Mouse (Mus musculus) liver, embryonic 14.5 days (tissue): Measurements from ENCODE around the gene Stard13. TPM values are rescaled to one million over a fixed set of nuclear protein-coding genes. Genes with fewer than 3 reads are reported as not detected.
A peak's percentile ranks its signal among the peaks of the same experiment; 100 is the strongest.

Source experiments
- ATAC-seq: fragments of 200-750 bp; cut with Nextera tagmentation; 2 replicates; pipeline ENCODE4 v1.8.0; 2017; ENCODE audit warnings: moderate number of reproducible peaks, mild to moderate bottlenecking, moderate library complexity; ENCODE audit not compliant: insufficient read depth
- DNase-seq, 3 experiments: peaks; one replicate each; pipeline ENCODE4 v3.0.0-alpha.2; 2012 to 2013; ENCODE audit warnings: low read depth in 3 of 3, low spot score in 3 of 3
- H3K27ac ChIP-seq: fragments of 300-500 bp; sonication (generic); 2 replicates; pipeline ENCODE4 v1.5.1; 2014; ENCODE audit warnings: moderate library complexity, mild to moderate bottlenecking, control low read depth, inconsistent platforms
- H3K27me3 ChIP-seq: fragments of 300-500 bp; sonication (generic); 2 replicates; pipeline ENCODE4 v1.6.1; 2014; ENCODE audit warnings: mild to moderate bottlenecking, low read length, moderate library complexity; ENCODE audit not compliant: control insufficient read depth, insufficient read depth
- H3K36me3 ChIP-seq: fragments of 300-500 bp; sonication (generic); replicated peaks from 2 replicates; pipeline ENCODE4 v1.6.1; 2014; ENCODE audit warnings: low read depth; ENCODE audit not compliant: control insufficient read depth, insufficient read depth
- H3K4me1 ChIP-seq, 2 experiments: fragments of 200-500 bp in 1 of 2; fragments of 300-500 bp in 1 of 2; sonication (generic) in 1 of 2; replicated peaks; 2 replicates each; pipeline ENCODE4 v1.6.1; 2012 to 2014; ENCODE audit warnings: antibody characterized with exemption in 1 of 2, inconsistent platforms in 1 of 2, low read length in 1 of 2; ENCODE audit not compliant: control insufficient read depth in 2 of 2, insufficient read depth in 2 of 2
- H3K4me2 ChIP-seq: fragments of 300-500 bp; sonication (generic); 2 replicates; pipeline ENCODE4 v1.6.1; 2014; ENCODE audit warnings: low read depth, mild to moderate bottlenecking, control low read depth, moderate library complexity
- H3K4me3 ChIP-seq, 2 experiments: fragments of 200-500 bp in 1 of 2; fragments of 300-500 bp in 1 of 2; sonication (generic) in 1 of 2; 2 replicates each; pipeline ENCODE4 v1.5.1; 2012 to 2014; ENCODE audit warnings: low read depth in 2 of 2, low read length in 2 of 2, mild to moderate bottlenecking in 2 of 2, control low read depth in 1 of 2, inconsistent platforms in 1 of 2, moderate library complexity in 1 of 2; ENCODE audit not compliant: insufficient read depth in 1 of 2
- H3K9ac ChIP-seq: fragments of 300-500 bp; sonication (generic); replicated peaks from 2 replicates; pipeline ENCODE4 v1.6.1; 2014; ENCODE audit warnings: mild to moderate bottlenecking, control low read depth, moderate library complexity
- H3K9me3 ChIP-seq: fragments of 300-500 bp; sonication (generic); 2 replicates; pipeline ENCODE4 v1.6.1; 2016; ENCODE audit warnings: low read length, mixed read lengths; ENCODE audit not compliant: control insufficient read depth
- CTCF ChIP-seq: IDR thresholded peaks from 2 replicates; pipeline ENCODE4 v1.5.1; 2016; ENCODE audit warnings: antibody characterized with exemption, low read depth, control low read depth
- EP300 ChIP-seq: IDR thresholded peaks from 2 replicates; pipeline ENCODE4 v1.6.1; 2016; ENCODE audit warnings: antibody characterized with exemption, low read depth
- WGBS: fragments of 180-500 bp; shearing (Covaris S2); extraction: QIAGEN DNeasy Blood & Tissue Kit; methylation state at CpG from one replicate; pipeline ENCODE4 v1.1.7; 2014; ENCODE audit not compliant: insufficient replicate concordance; 5-methylcytosine and 5-hydroxymethylcytosine counted together
- polyA plus RNA-seq, 2 experiments: library from polyadenylated mRNA; depleted of rRNA in 1 of 2; stranded (reverse) in 1 of 2; unstranded in 1 of 2; fragments of >200 nt; fragmentation: Nextera tagmentation in 1 of 2; extraction: Ambion mirVana in 1 of 2; gene quantifications; 2 replicates each; pipeline versions ENCODE4 v1.2.1 to v1.2.3; 2012 to 2014

Stard13 gene
- polyA plus RNA-seq, 2 experiments, result 0.56 to 1.1 TPM

- Histone ChIP-seq H3K4me3 (peak overlapping the region in 1 of 2 experiments; percentile 15; a peak in 2 of 4 replicates), H3K27ac (peak overlapping the region; percentile 56), H3K36me3 (no peaks in the 10 kb centered on the region), H3K9ac (no peak overlapping the region), H3K4me1 (peaks cover 22 to 33% of the 10 kb centered on the region in 2 experiments), H3K27me3 (no peaks in the 10 kb centered on the region), H3K9me3 (no peaks in the 10 kb centered on the region), H3K4me2 (peak overlapping the region; percentile 41)
- DNase-seq (peak; percentile 47 to 55 (median 54)), ATAC-seq (peak; percentile 91)
- TF ChIP-seq EP300, result peak; percentile 81
- TF ChIP-seq CTCF, result no peak
- WGBS, result 52% methylated on average over 10 of the region's 10 CpGs
Observed at GRCm38 (mm10) chr5:151248671-151249620, 15.3 kb upstream of the Stard13 start.

- Histone ChIP-seq H3K4me1 (peaks cover 22 to 33% of the 10 kb centered on the region in 2 experiments), H3K4me3 (no peak overlapping the region), H3K27me3 (no peaks in the 10 kb centered on the region), H3K9me3 (no peaks in the 10 kb centered on the region), H3K4me2 (0 out of 2 replicates have a peak overlapping the region, but pooled peaks have one; percentile 15), H3K36me3 (no peaks in the 10 kb centered on the region), H3K27ac (peak overlapping the region; percentile 56), H3K9ac (no peak overlapping the region)
- TF ChIP-seq CTCF (no peak), EP300 (no peak)
- ATAC-seq, result no peak
- WGBS, result 64% methylated on average over 2 of the region's 2 CpGs
- no peak for DNase-seq
Observed at GRCm38 (mm10) chr5:151248084-151248483, 14.4 kb upstream of the Stard13 start.

- Histone ChIP-seq H3K4me3 (no peak overlapping the region), H3K9ac (no peak overlapping the region), H3K9me3 (no peaks in the 10 kb centered on the region), H3K27ac (peak overlapping the region; percentile 34), H3K27me3 (no peaks in the 10 kb centered on the region), H3K36me3 (no peaks in the 10 kb centered on the region), H3K4me1 (peaks cover 22 to 33% of the 10 kb centered on the region in 2 experiments), H3K4me2 (peak overlapping the region; percentile 31)
- 28% methylated on average over 11 of the region's 11 CpGs for WGBS
- peak; percentile 22 for ATAC-seq
- DNase-seq, result peak; percentile 16 to 34 (median 26)
- TF ChIP-seq EP300, result no peak
- TF ChIP-seq CTCF, result no peak
Observed at GRCm38 (mm10) chr5:151247115-151247875, 13.7 kb upstream of the Stard13 start.

GRCm38 (mm10) chr5:151246287-151246686 is 12.7 kb upstream of the Stard13 start:
- TF ChIP-seq CTCF (no peak), EP300 (no peak)
- ATAC-seq, result no peak
- no peak overlapping the region for H3K9ac ChIP-seq
- no peaks in the 10 kb centered on the region for H3K36me3 ChIP-seq
- H3K27ac ChIP-seq, result no peak overlapping the region
- H3K4me3 ChIP-seq, result no peak overlapping the region
- peaks cover 22 to 33% of the 10 kb centered on the region in 2 experiments for H3K4me1 ChIP-seq
- no peaks in the 10 kb centered on the region for H3K9me3 ChIP-seq
- H3K27me3 ChIP-seq, result no peaks in the 10 kb centered on the region
- DNase-seq, result peak; percentile 58 to 69 (median 61)
- H3K4me2 ChIP-seq, result peak overlapping the region; percentile 31; the same call in 1 of the 2 replicates
- WGBS, result 46% methylated on average over 2 of the region's 2 CpGs
